8 mouse cellular contexts compared by ENCODE assay signal in genomic region chr1:20069733-20070132, GRCm38 (mm10).
DNase-seq lines count a peak whose midpoint lies in the region; ATAC-seq and TF ChIP-seq lines count a peak whose summit lies in the region.
"Had no signal": no experiment of that assay in that cellular context is flagged by ENCODE, and none has a peak within 500 bp of the region (broad histone marks: within the 10 kb centered on the region; RNA-seq: fewer than 3 reads in every experiment).

No protein-coding gene starts in this region.

- H3K27ac ChIP-seq in hindbrain, embryonic 15.5 days (replicated peaks): no peak overlapping the region
- H3K27ac ChIP-seq in hindbrain, embryonic 11.5 days (ENCODE audit: low read depth, low read length): no peak overlapping the region
- H3K27ac ChIP-seq: limb, embryonic 15.5 days had no signal

- H3K4me1 ChIP-seq in hindbrain, embryonic 15.5 days (replicated peaks): no peaks in the 10 kb centered on the region
- H3K4me1 ChIP-seq in hindbrain, embryonic 11.5 days (replicated peaks; ENCODE audit: control insufficient read depth, insufficient read depth, low read length): no peaks in the 10 kb centered on the region
- H3K4me1 ChIP-seq: limb, embryonic 15.5 days had no signal

- H3ac ChIP-seq in C2C12 (ENCODE audit: control insufficient read depth, insufficient read length, low read depth): no peak overlapping the region

- no peaks in the 10 kb centered on the region for H3K36me3 ChIP-seq in hindbrain, embryonic 15.5 days
- no peaks in the 10 kb centered on the region for H3K36me3 ChIP-seq in hindbrain, embryonic 11.5 days (ENCODE audit: control insufficient read depth, insufficient read depth, low read length)
- H3K36me3 ChIP-seq in C2C12 (ENCODE audit: control insufficient read depth, insufficient read depth): no peaks in the 10 kb centered on the region
- H3K36me3 ChIP-seq: limb, embryonic 15.5 days had no signal

- peak; percentile 56; the same call in 1 of the 2 replicates for ATAC-seq in hindbrain, embryonic 15.5 days (ENCODE audit: low FRiP score, low read depth)
- ATAC-seq in hindbrain, embryonic 11.5 days (ENCODE audit: low FRiP score): no peak

- no peak overlapping the region for H3K4me2 ChIP-seq in hindbrain, embryonic 15.5 days
- H3K4me2 ChIP-seq in hindbrain, embryonic 11.5 days (replicated peaks; ENCODE audit: low read depth, low read length): no peak overlapping the region
- H3K4me2 ChIP-seq: limb, embryonic 15.5 days had no signal

- no peaks in the 10 kb centered on the region for H3K79me2 ChIP-seq in C2C12 (ENCODE audit: control insufficient read depth, insufficient read depth)

- TF ChIP-seq CTCF in C2C12 (IDR thresholded peaks at IDR 0.05; ENCODE audit: control insufficient read depth, insufficient read depth, insufficient read length): no peak

- no peaks in the 10 kb centered on the region for H3K9me3 ChIP-seq in hindbrain, embryonic 15.5 days
- no peaks in the 10 kb centered on the region for H3K9me3 ChIP-seq in hindbrain, embryonic 11.5 days (ENCODE audit: control insufficient read depth, low read length)
- H3K9me3 ChIP-seq: limb, embryonic 15.5 days had no signal

- H3K79me3 ChIP-seq in C2C12 (ENCODE audit: low read depth): no peaks in the 10 kb centered on the region

- no peak overlapping the region for H3K9ac ChIP-seq in hindbrain, embryonic 15.5 days
- no peak overlapping the region for H3K9ac ChIP-seq in hindbrain, embryonic 11.5 days (ENCODE audit: low read depth, low read length)
- H3K9ac ChIP-seq: limb, embryonic 15.5 days had no signal

- H3K4me3 ChIP-seq in hindbrain, embryonic 15.5 days: no peak overlapping the region
- no peak overlapping the region for H3K4me3 ChIP-seq in hindbrain, embryonic 11.5 days (ENCODE audit: low read depth, low read length)
- no peak overlapping the region for H3K4me3 ChIP-seq in C2C12 (ENCODE audit: insufficient read depth, poor library complexity, severe bottlenecking)
- H3K4me3 ChIP-seq: limb, embryonic 15.5 days had no signal

- WGBS in hindbrain, embryonic 15.5 days: 47% methylated on average over 3 of the region's 3 CpGs
- WGBS in hindbrain, embryonic 11.5 days: 87% methylated on average over 3 of the region's 3 CpGs

- no peaks in the 10 kb centered on the region for H3K27me3 ChIP-seq in hindbrain, embryonic 15.5 days
- no peaks in the 10 kb centered on the region for H3K27me3 ChIP-seq in hindbrain, embryonic 11.5 days (ENCODE audit: control insufficient read depth, insufficient read depth, low read length)
- no peaks in the 10 kb centered on the region for H3K27me3 ChIP-seq in C2C12 (ENCODE audit: control insufficient read depth, insufficient read depth, insufficient read length)
- H3K27me3 ChIP-seq: limb, embryonic 15.5 days had no signal

- DNase-seq in hindbrain, embryonic 11.5 days (ENCODE audit: low spot score): no peak
- peak; percentile 59 for DNase-seq in adipocyte (ENCODE audit: low spot score)
- DNase-seq in layer of hippocampus, adult 9-10 months (ENCODE audit: low spot score): peak; percentile 55
- no peak for DNase-seq in ovary, postnatal 36 days (ENCODE audit: low spot score)
- DNase-seq in spleen, postnatal 36 days (ENCODE audit: low spot score in 2 of 2): no peak

TF ChIP-seq in C2C12, 6 proteins besides CTCF, POLR2A, EP300 and RAD21:
- TF ChIP-seq MYOG (IDR thresholded peaks at IDR 0.05; ENCODE audit: control insufficient read depth, extremely low read depth, insufficient read length) (no peak), CEBPB (IDR thresholded peaks at IDR 0.05; ENCODE audit: low read depth) (peak; percentile 92)

Comparison
In these comparisons a context has a peak if more than half of its experiments do, and no peak if none do; other contexts are left out.
1. DNase-seq: peak in adipocyte (single experiment) and layer of hippocampus, adult 9-10 months (single experiment); none in hindbrain, embryonic 11.5 days (single experiment), ovary, postnatal 36 days (single experiment) and spleen, postnatal 36 days (0 of 2).